Mouse (Mus musculus) CH12.LX (cell line): Measurements from ENCODE around the gene Selenoo. TPM values are rescaled to one million over a fixed set of nuclear protein-coding genes. Genes with fewer than 3 reads are reported as not detected.

ENCODE experiments used
- DNase-seq: peaks from one replicate; pipeline ENCODE4 v3.0.0-alpha.2; 2013; ENCODE audit errors: extremely low read depth
- H3K27ac ChIP-seq: 2 replicates; pipeline ENCODE4 v1.5.1; 2012; ENCODE audit warnings: low read depth, mild to moderate bottlenecking, control low read depth, moderate library complexity; ENCODE audit not compliant: insufficient read depth
- H3K27me3 ChIP-seq: replicated peaks from 2 replicates; pipeline ENCODE3; 2012; ENCODE audit warnings: inconsistent platforms
- H3K36me3 ChIP-seq, 2 experiments: replicated peaks in 1 of 2; 2 replicates each; pipeline versions ENCODE3 to v1.6.1; 2012; ENCODE audit warnings: inconsistent platforms in 1 of 2, low read length in 1 of 2, mild to moderate bottlenecking in 1 of 2, mixed read lengths in 1 of 2, moderate library complexity in 1 of 2; ENCODE audit not compliant: control insufficient read depth in 1 of 2, insufficient read depth in 1 of 2
- H3K4me1 ChIP-seq, 2 experiments: 2 replicates each; pipeline ENCODE4 v1.6.1; 2012; ENCODE audit warnings: inconsistent platforms in 1 of 2, moderate library complexity in 1 of 2; ENCODE audit not compliant: insufficient read depth in 2 of 2, control insufficient read depth in 1 of 2
- H3K4me2 ChIP-seq: 2 replicates; pipeline ENCODE4 v1.6.1; 2012; ENCODE audit warnings: low read depth, mild to moderate bottlenecking, control low read depth; ENCODE audit not compliant: poor library complexity, insufficient read depth, severe bottlenecking
- H3K4me3 ChIP-seq, 3 experiments: fragments of 150-350 bp in 1 of 3; sonication (generic) in 1 of 3; replicated peaks in 1 of 3; 2 replicates each; pipeline versions ENCODE3 to v1.5.1; 2011 to 2012; ENCODE audit warnings: low read depth in 2 of 3, low read length in 2 of 3, mild to moderate bottlenecking in 2 of 3, moderate library complexity in 2 of 3, control low read depth in 1 of 3, improper control_type of control experiment in 1 of 3, inconsistent platforms in 1 of 3, mixed read lengths in 1 of 3; ENCODE audit not compliant: poor library complexity in 1 of 3
- H3K79me2 ChIP-seq: replicated peaks from 2 replicates; pipeline ENCODE4 v1.6.1; 2012; ENCODE audit warnings: mild to moderate bottlenecking, moderate library complexity; ENCODE audit not compliant: control insufficient read depth, poor library complexity, insufficient read depth, severe bottlenecking; ENCODE audit errors: extremely low read depth
- H3K9ac ChIP-seq: 2 replicates; pipeline ENCODE4 v1.6.1; 2012; ENCODE audit warnings: low read depth, mild to moderate bottlenecking, control low read depth, moderate library complexity; ENCODE audit not compliant: insufficient read depth
- H3K9me3 ChIP-seq: replicated peaks from 2 replicates; pipeline ENCODE3; 2012; ENCODE audit warnings: low read length, inconsistent platforms, mixed read lengths
- BHLHE40 ChIP-seq: IDR thresholded peaks from 2 replicates; pipeline ENCODE4 v1.6.1; 2011; ENCODE audit warnings: mild to moderate bottlenecking, low read depth, low read length, improper control_type of control experiment
- CHD1 ChIP-seq: IDR thresholded peaks from 2 replicates; pipeline ENCODE4 v1.6.1; 2012; ENCODE audit warnings: low read depth, low read length, improper control_type of control experiment, inconsistent platforms
- CTCF ChIP-seq, 2 experiments: IDR thresholded peaks in 1 of 2; conservative IDR thresholded peaks in 1 of 2; 2 replicates each; pipeline ENCODE4 v1.5.1; 2011 to 2012; ENCODE audit warnings: low read depth in 2 of 2, low read length in 2 of 2, improper control_type of control experiment in 1 of 2, inconsistent platforms in 1 of 2, mild to moderate bottlenecking in 1 of 2, moderate library complexity in 1 of 2
- E2F4 ChIP-seq: IDR thresholded peaks from 2 replicates; pipeline ENCODE4 v1.6.1; 2011; ENCODE audit warnings: low read depth, low read length, improper control_type of control experiment; ENCODE audit not compliant: insufficient replicate concordance
- ELF1 ChIP-seq: IDR thresholded peaks from 2 replicates; pipeline ENCODE4 v1.6.1; 2014; ENCODE audit warnings: low read depth, mild to moderate bottlenecking, inconsistent platforms, low read length, improper control_type of control experiment
- ETS1 ChIP-seq: conservative IDR thresholded peaks from 2 replicates; pipeline ENCODE4 v1.6.1; 2012; ENCODE audit warnings: low read depth, mild to moderate bottlenecking, inconsistent platforms, low read length, improper control_type of control experiment, moderate library complexity
- GABPA ChIP-seq: IDR thresholded peaks from 2 replicates; pipeline ENCODE4 v1.6.1; 2012; ENCODE audit warnings: low read depth, low read length, improper control_type of control experiment, inconsistent platforms; ENCODE audit not compliant: insufficient replicate concordance
- HCFC1 ChIP-seq: IDR thresholded peaks from 2 replicates; pipeline ENCODE4 v1.6.1; 2012; ENCODE audit warnings: low read depth, mild to moderate bottlenecking, inconsistent platforms, low read length, improper control_type of control experiment
- IRF4 ChIP-seq: IDR thresholded peaks from 2 replicates; pipeline ENCODE4 v1.6.1; 2014; ENCODE audit warnings: low read depth, mild to moderate bottlenecking, inconsistent platforms, low read length, improper control_type of control experiment
- JUN ChIP-seq: IDR thresholded peaks from 2 replicates; pipeline ENCODE4 v1.6.1; 2011; ENCODE audit warnings: low read depth, mild to moderate bottlenecking, low read length, improper control_type of control experiment, moderate library complexity; ENCODE audit not compliant: insufficient read depth
- JUND ChIP-seq: conservative IDR thresholded peaks from 2 replicates; pipeline ENCODE4 v1.6.1; 2011; ENCODE audit warnings: low read depth, low read length, improper control_type of control experiment
- MAX ChIP-seq: IDR thresholded peaks from 2 replicates; pipeline ENCODE4 v1.6.1; 2011; ENCODE audit warnings: low read length, improper control_type of control experiment
- MAZ ChIP-seq: IDR thresholded peaks from 2 replicates; pipeline ENCODE4 v1.6.1; 2012; ENCODE audit warnings: low read depth, mild to moderate bottlenecking, inconsistent platforms, low read length, improper control_type of control experiment, moderate library complexity
- MEF2A ChIP-seq: IDR thresholded peaks from 2 replicates; pipeline ENCODE4 v1.6.1; 2014; ENCODE audit warnings: low read depth, mild to moderate bottlenecking, inconsistent platforms, low read length, improper control_type of control experiment, borderline replicate concordance
- MYC ChIP-seq: IDR thresholded peaks from 2 replicates; pipeline ENCODE4 v1.6.1; 2011; ENCODE audit warnings: low read depth, mild to moderate bottlenecking, improper control_type of control experiment, low read length
- NELFE ChIP-seq: IDR thresholded peaks from 2 replicates; pipeline ENCODE4 v1.6.1; 2011; ENCODE audit warnings: low read depth, low read length, improper control_type of control experiment
- PAX5 ChIP-seq: IDR thresholded peaks from 2 replicates; pipeline ENCODE4 v1.6.1; 2012; ENCODE audit warnings: low read length, inconsistent platforms, mixed read lengths
- POLR2A ChIP-seq: IDR thresholded peaks from 2 replicates; pipeline ENCODE4 v1.6.1; 2011; ENCODE audit warnings: low read depth, mild to moderate bottlenecking, improper control_type of control experiment, low read length
- RAD21 ChIP-seq: IDR thresholded peaks from 2 replicates; pipeline ENCODE4 v1.6.1; 2011; ENCODE audit warnings: low read depth, mild to moderate bottlenecking, low read length, improper control_type of control experiment, moderate library complexity
- TBP ChIP-seq: conservative IDR thresholded peaks from 2 replicates; pipeline ENCODE4 v1.6.1; 2011; ENCODE audit warnings: low read depth, low read length, improper control_type of control experiment
- TCF12 ChIP-seq: IDR thresholded peaks from 2 replicates; pipeline ENCODE4 v1.6.1; 2014; ENCODE audit warnings: low read depth, mild to moderate bottlenecking, inconsistent platforms, low read length, improper control_type of control experiment
- USF1 ChIP-seq: IDR thresholded peaks from 2 replicates; pipeline ENCODE4 v1.6.1; 2014; ENCODE audit warnings: low read depth, mild to moderate bottlenecking, inconsistent platforms, low read length, improper control_type of control experiment
- ZKSCAN1 ChIP-seq: IDR thresholded peaks from 2 replicates; pipeline ENCODE4 v1.6.1; 2012; ENCODE audit warnings: low read depth, inconsistent platforms, low read length, improper control_type of control experiment, borderline replicate concordance
- dilution Hi-C: fragments of 300-500 bp; cut with MboI; formaldehyde crosslinking; loops from 2 replicates; pipeline ENCODE4 v1.14.3; 2020; ENCODE audit warnings: low sequenced_read_pairs; ENCODE audit not compliant: extremely low pct_unique_long_range_greater_than_20kb, extremely low pct_ligation_motif_present
- in situ Hi-C: fragments of 300-500 bp; cut with MboI; formaldehyde crosslinking; loops from 3 replicates; pipeline ENCODE4 v1.14.3; 2019; ENCODE audit warnings: low sequenced_read_pairs, low pct_ligation_motif_present, low pct_unique_long_range_greater_than_20kb, mixed read lengths
- polyA plus RNA-seq: library from polyadenylated mRNA; unstranded; fragments of >175 nt; gene quantifications from 2 replicates; pipeline ENCODE4 v1.2.1, GENCODE M21; 2012; ENCODE audit warnings: low read depth; ENCODE audit not compliant: insufficient read length
- total RNA-seq, 2 experiments: library from RNA; depleted of rRNA; stranded (reverse); fragments of 300-350 nt in 1 of 2; fragments of >200 nt in 1 of 2; gene quantifications; 2 replicates each; pipeline ENCODE4 v1.2.3; 2012 to 2014

Gene Selenoo
- total and polyA plus RNA-seq, 3 experiments = 3.7 to 11.7 (median 8.7) TPM

DNA sequence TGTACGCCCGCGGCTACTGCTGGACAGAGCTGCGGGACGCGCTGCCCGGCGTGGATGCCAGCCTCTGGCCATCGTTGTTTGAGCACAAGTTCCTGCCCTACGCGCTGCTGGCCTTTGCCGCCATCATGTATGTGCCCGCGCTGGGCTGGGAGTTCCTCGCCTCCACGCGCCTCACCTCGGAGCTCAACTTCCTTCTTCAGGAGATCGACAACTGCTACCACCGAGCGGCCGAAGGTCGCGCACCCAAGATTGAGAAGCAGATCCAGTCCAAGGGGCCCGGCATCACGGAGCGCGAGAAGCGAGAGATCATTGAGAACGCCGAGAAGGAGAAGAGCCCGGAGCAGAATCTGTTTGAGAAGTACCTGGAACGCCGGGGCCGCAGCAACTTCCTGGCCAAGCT lies 21.3 kb upstream of the Selenoo start:
- H3K4me1 ChIP-seq = 0 out of 4 replicates have a peak, but pooled peaks cover 0 to 2% of the 10 kb centered on the region in 2 experiments
- no peaks in the 10 kb centered on the region for H3K36me3 ChIP-seq
- in situ Hi-C loops = loop anchor here (25.0 kb wide), 1 partner anchor 105 kb away; the partner anchor contains the start of gene Ttll8
- DNase-seq = no peak
- no peak overlapping the region for H3K9ac ChIP-seq
- TF ChIP-seq MAX = no peak
- no peak for TF ChIP-seq POLR2A
- no peak for TF ChIP-seq PAX5
- TF ChIP-seq ZKSCAN1 = no peak
- TF ChIP-seq JUN = no peak
- no peak for TF ChIP-seq ETS1
- no peak for TF ChIP-seq E2F4
- no peak for TF ChIP-seq HCFC1
- no peak overlapping the region for H3K4me3 ChIP-seq
- H3K27me3 ChIP-seq = peaks cover 68% of the 10 kb centered on the region
- dilution Hi-C loops = no loop called here
- H3K27ac ChIP-seq = no peak overlapping the region
- H3K79me2 ChIP-seq = no peaks in the 10 kb centered on the region
- H3K4me2 ChIP-seq = no peak overlapping the region
- H3K9me3 ChIP-seq = peaks cover 5% of the 10 kb centered on the region

DNA sequence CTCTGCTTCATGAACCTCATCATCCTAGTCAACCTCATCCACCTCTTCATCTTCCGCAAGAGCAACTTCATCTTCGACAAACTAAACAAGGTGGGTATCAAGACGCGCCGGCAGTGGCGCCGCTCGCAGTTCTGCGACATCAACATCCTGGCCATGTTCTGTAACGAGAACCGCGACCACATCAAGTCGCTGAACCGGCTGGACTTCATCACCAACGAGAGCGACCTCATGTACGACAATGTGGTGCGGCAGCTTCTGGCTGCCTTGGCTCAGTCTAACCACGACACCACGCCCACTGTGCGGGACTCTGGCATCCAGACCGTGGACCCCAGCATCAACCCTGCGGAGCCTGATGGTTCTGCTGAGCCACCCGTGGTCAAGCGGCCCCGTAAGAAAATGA lies 20.7 kb upstream of the Selenoo start:
- Histone ChIP-seq H3K36me3 (no peaks in the 10 kb centered on the region), H3K4me3 (no peak overlapping the region), H3K27ac (no peak overlapping the region), H3K4me2 (no peak overlapping the region), H3K79me2 (no peaks in the 10 kb centered on the region), H3K4me1 (0 out of 4 replicates have a peak, but pooled peaks cover 0 to 2% of the 10 kb centered on the region in 2 experiments), H3K9me3 (peaks cover 5% of the 10 kb centered on the region), H3K9ac (no peak overlapping the region), H3K27me3 (peaks cover 68% of the 10 kb centered on the region)
- DNase-seq = no peak
- dilution Hi-C loops = no loop called here
- no peak for TF ChIP-seq ELF1
- no peak for TF ChIP-seq IRF4
- TF ChIP-seq POLR2A = no peak
- TF ChIP-seq RAD21 = no peak
- no peak for TF ChIP-seq NELFE
- TF ChIP-seq TBP = no peak
- no peak for TF ChIP-seq MEF2A
- no peak for TF ChIP-seq BHLHE40
- TF ChIP-seq HCFC1 = no peak
- no peak for TF ChIP-seq MAZ
- no peak for TF ChIP-seq GABPA
- TF ChIP-seq CHD1 = no peak
- no peak for TF ChIP-seq ETS1
- no peak for TF ChIP-seq USF1
- no peak for TF ChIP-seq CTCF (conservative IDR thresholded peaks at IDR 0.05 in 1 of 2, IDR thresholded peaks at IDR 0.05 in 1 of 2; ENCODE audit: low read depth in 2 of 2, low read length in 2 of 2)
- no peak for TF ChIP-seq ZKSCAN1
- no peak for TF ChIP-seq MYC
- no peak for TF ChIP-seq TCF12
- no peak for TF ChIP-seq JUND
- in situ Hi-C loops = loop anchor here (25.0 kb wide), 1 partner anchor 106 kb away; the partner anchor contains the start of gene Ttll8
